In the genomic region with DNA sequence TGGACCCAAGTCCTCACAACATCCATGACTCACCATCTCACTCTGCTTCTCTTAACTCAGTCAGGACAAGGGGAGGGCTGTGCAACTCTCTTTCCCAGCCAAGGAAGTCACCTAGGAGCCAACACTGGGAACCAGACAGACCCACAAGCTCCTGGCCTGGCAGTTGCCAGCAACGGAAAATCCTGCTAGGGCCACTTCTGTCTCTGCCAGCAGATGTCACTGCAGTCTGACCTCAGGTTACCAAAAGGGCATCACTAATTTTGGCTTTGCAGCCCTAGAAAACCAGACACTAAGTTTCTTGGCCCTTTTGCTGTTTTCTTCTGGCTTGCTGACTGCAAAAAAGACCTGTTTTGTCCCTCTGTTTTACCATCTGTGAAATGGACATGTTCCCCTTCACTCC, we compare ENCODE assay signal across 8 mouse cellular contexts.
A peak's percentile ranks its signal among the peaks of the same experiment; 100 is the strongest.
DNase-seq lines count a peak whose midpoint lies in the region; ATAC-seq lines count a peak whose summit lies in the region.
"Had no signal": no experiment of that assay in that cellular context is flagged by ENCODE, and none has a peak within 500 bp of the region (broad histone marks: within the 10 kb centered on the region; RNA-seq: fewer than 3 reads in every experiment).

No protein-coding gene starts in this region.

- ATAC-seq in midbrain, embryonic 15.5 days (replicated peaks), result no peak

- H3K9me3 ChIP-seq in midbrain, embryonic 10.5 days (replicated peaks), result no peaks in the 10 kb centered on the region
- H3K9me3 ChIP-seq in midbrain, embryonic 15.5 days, result no peaks in the 10 kb centered on the region
- H3K9me3 ChIP-seq: embryonic facial prominence, embryonic 15.5 days had no signal

- WGBS in midbrain, embryonic 10.5 days, result 21% methylated on average over 1 of the region's 1 CpGs
- WGBS in midbrain, embryonic 15.5 days, result 12% methylated on average over 1 of the region's 1 CpGs

- H3K4me2 ChIP-seq in midbrain, embryonic 15.5 days, result no peak overlapping the region
- H3K4me2 ChIP-seq: embryonic facial prominence, embryonic 15.5 days had no signal

- H3K36me3 ChIP-seq in midbrain, embryonic 10.5 days, result no peaks in the 10 kb centered on the region
- H3K36me3 ChIP-seq in midbrain, embryonic 15.5 days (replicated peaks), result no peaks in the 10 kb centered on the region
- H3K36me3 ChIP-seq: embryonic facial prominence, embryonic 15.5 days had no signal

- no peak overlapping the region for H3K4me3 ChIP-seq in midbrain, embryonic 10.5 days
- no peak overlapping the region for H3K4me3 ChIP-seq in midbrain, embryonic 15.5 days
- H3K4me3 ChIP-seq: embryonic facial prominence, embryonic 15.5 days had no signal

- H3K4me1 ChIP-seq in midbrain, embryonic 10.5 days, result peaks cover 28% of the 10 kb centered on the region
- H3K4me1 ChIP-seq in midbrain, embryonic 15.5 days, result peaks cover 9% of the 10 kb centered on the region

- peaks cover 91% of the 10 kb centered on the region for H3K27me3 ChIP-seq in midbrain, embryonic 10.5 days (ENCODE audit: low read depth, poor library complexity, severe bottlenecking)
- no peaks in the 10 kb centered on the region for H3K27me3 ChIP-seq in midbrain, embryonic 15.5 days (replicated peaks)

- H3K27ac ChIP-seq in midbrain, embryonic 10.5 days (replicated peaks), result no peak overlapping the region
- no peak overlapping the region for H3K27ac ChIP-seq in midbrain, embryonic 15.5 days
- H3K27ac ChIP-seq: embryonic facial prominence, embryonic 15.5 days had no signal

- DNase-seq in midbrain, embryonic 10.5 days (ENCODE audit: low spot score), result peak; percentile 34
- peak; percentile 21 for DNase-seq in ZHBTc4 (ENCODE audit: low read depth, low spot score)
- DNase-seq in cerebellum, postnatal 36 days, result peak; percentile 22 to 23
- peak; percentile 29 to 58 for DNase-seq in kidney, postnatal 36 days
- peak; percentile 38 for DNase-seq in thymus, postnatal 0 days (ENCODE audit: low spot score)
- DNase-seq in c-Kit-positive CD71-positive TER-119-positive erythroid progenitor cells, embryonic 14.5 days (ENCODE audit: low spot score), result no peak

- H3K9ac ChIP-seq in midbrain, embryonic 15.5 days, result no peak overlapping the region
- H3K9ac ChIP-seq: embryonic facial prominence, embryonic 15.5 days had no signal
